Mouse (Mus musculus): ENCODE results near the gene Vac14. TPM values are rescaled to one million over a fixed set of nuclear protein-coding genes. Genes with fewer than 3 reads are reported as not detected.

The Vac14 gene
- polyA plus RNA-seq, 1 experiment from 2014 or later: 28.1 TPM

- no peak overlapping the region for H3K9ac ChIP-seq (replicated peaks; ENCODE audit: low read depth, low read length)
- no peaks in the 10 kb centered on the region for H3K27me3 ChIP-seq (replicated peaks; ENCODE audit: control insufficient read depth, insufficient read depth, low read length)
- ATAC-seq: 0 out of 2 replicates have a peak, but pooled peaks have one; percentile 14
- H3K4me3 ChIP-seq (replicated peaks; ENCODE audit: low read length): no peak overlapping the region
- no peaks in the 10 kb centered on the region for H3K4me1 ChIP-seq (replicated peaks; ENCODE audit: control insufficient read depth, insufficient read depth, low read length)
- WGBS: 80% methylated on average over 5 of the region's 5 CpGs
- H3K36me3 ChIP-seq (ENCODE audit: control insufficient read depth, insufficient read depth): peaks cover 30% of the 10 kb centered on the region
- no peaks in the 10 kb centered on the region for H3K9me3 ChIP-seq (ENCODE audit: control insufficient read depth, low read length)
- H3K27ac ChIP-seq (ENCODE audit: low read length): no peak overlapping the region
- no peak overlapping the region for H3K4me2 ChIP-seq (ENCODE audit: low read length)
Measured at GRCm38 (mm10) chr8:110740629-110741175, 122.3 kb downstream of the Vac14 start.

- 80% methylated on average over 15 of the region's 15 CpGs for WGBS
- H3K9me3 ChIP-seq (ENCODE audit: control insufficient read depth, low read length): no peaks in the 10 kb centered on the region
Measured at GRCm38 (mm10) chr8:110741816-110742451, 123.5 kb downstream of the Vac14 start.

GRCm38 (mm10) chr8:110742452-110742818 lies 124.0 kb downstream of the Vac14 start:
- no peak overlapping the region for H3K27ac ChIP-seq (ENCODE audit: low read length)
- no peak overlapping the region for H3K4me2 ChIP-seq (ENCODE audit: low read length)
- no peaks in the 10 kb centered on the region for H3K27me3 ChIP-seq (replicated peaks; ENCODE audit: control insufficient read depth, insufficient read depth, low read length)
- H3K36me3 ChIP-seq (ENCODE audit: control insufficient read depth, insufficient read depth): peaks cover 21% of the 10 kb centered on the region
- ATAC-seq: no peak
- H3K4me3 ChIP-seq (replicated peaks; ENCODE audit: low read length): no peak overlapping the region
- 92% methylated on average over 5 of the region's 5 CpGs for WGBS
- H3K9ac ChIP-seq (replicated peaks; ENCODE audit: low read depth, low read length): no peak overlapping the region
- no peaks in the 10 kb centered on the region for H3K9me3 ChIP-seq (ENCODE audit: control insufficient read depth, low read length)
- H3K4me1 ChIP-seq (replicated peaks; ENCODE audit: control insufficient read depth, insufficient read depth, low read length): no peaks in the 10 kb centered on the region

More at GRCm38 (mm10) chr8:110741816-110742451, 123.5 kb downstream of the Vac14 start:
- no peaks in the 10 kb centered on the region for H3K4me1 ChIP-seq (replicated peaks; ENCODE audit: control insufficient read depth, insufficient read depth, low read length)
- no peak overlapping the region for H3K9ac ChIP-seq (replicated peaks; ENCODE audit: low read depth, low read length)
- no peak for ATAC-seq
- H3K27me3 ChIP-seq (replicated peaks; ENCODE audit: control insufficient read depth, insufficient read depth, low read length): no peaks in the 10 kb centered on the region
- H3K4me3 ChIP-seq (replicated peaks; ENCODE audit: low read length): no peak overlapping the region
- peaks cover 21% of the 10 kb centered on the region for H3K36me3 ChIP-seq (ENCODE audit: control insufficient read depth, insufficient read depth)
- H3K27ac ChIP-seq (ENCODE audit: low read length): no peak overlapping the region
- H3K4me2 ChIP-seq (ENCODE audit: low read length): no peak overlapping the region

- H3K4me1 ChIP-seq (replicated peaks; ENCODE audit: control insufficient read depth, insufficient read depth, low read length): no peaks in the 10 kb centered on the region
- WGBS: 96% methylated on average over 10 of the region's 10 CpGs
- no peak overlapping the region for H3K4me3 ChIP-seq (replicated peaks; ENCODE audit: low read length)
- H3K9me3 ChIP-seq (ENCODE audit: control insufficient read depth, low read length): no peaks in the 10 kb centered on the region
- no peak overlapping the region for H3K27ac ChIP-seq (ENCODE audit: low read length)
- no peak overlapping the region for H3K9ac ChIP-seq (replicated peaks; ENCODE audit: low read depth, low read length)
- H3K36me3 ChIP-seq (ENCODE audit: control insufficient read depth, insufficient read depth): peaks cover 1% of the 10 kb centered on the region
- H3K27me3 ChIP-seq (replicated peaks; ENCODE audit: control insufficient read depth, insufficient read depth, low read length): no peaks in the 10 kb centered on the region
- H3K4me2 ChIP-seq (ENCODE audit: low read length): no peak overlapping the region
- no peak for ATAC-seq
Measured at GRCm38 (mm10) chr8:110745162-110745561, 126.8 kb downstream of the Vac14 start.

GRCm38 (mm10) chr8:110746661-110747060 lies 128.3 kb downstream of the Vac14 start:
- Histone ChIP-seq H3K9ac (replicated peaks; ENCODE audit: low read depth, low read length) (no peak overlapping the region), H3K27ac (ENCODE audit: low read length) (no peak overlapping the region), H3K4me2 (ENCODE audit: low read length) (no peak overlapping the region), H3K27me3 (replicated peaks; ENCODE audit: control insufficient read depth, insufficient read depth, low read length) (no peaks in the 10 kb centered on the region), H3K4me3 (replicated peaks; ENCODE audit: low read length) (no peak overlapping the region), H3K9me3 (ENCODE audit: control insufficient read depth, low read length) (no peaks in the 10 kb centered on the region), H3K4me1 (replicated peaks; ENCODE audit: control insufficient read depth, insufficient read depth, low read length) (0 out of 2 replicates have a peak, but pooled peaks cover 3% of the 10 kb centered on the region), H3K36me3 (ENCODE audit: control insufficient read depth, insufficient read depth) (no peaks in the 10 kb centered on the region)
- 79% methylated on average over 9 of the region's 9 CpGs for WGBS
- ATAC-seq: no peak

GRCm38 (mm10) chr8:110749500-110750170 lies 131.2 kb downstream of the Vac14 start:
- WGBS: 62% methylated on average over 10 of the region's 10 CpGs
- ATAC-seq: peak; percentile 78
- Histone ChIP-seq H3K4me2 (ENCODE audit: low read length) (no peak overlapping the region), H3K27ac (ENCODE audit: low read length) (no peak overlapping the region), H3K4me3 (replicated peaks; ENCODE audit: low read length) (no peak overlapping the region), H3K27me3 (replicated peaks; ENCODE audit: control insufficient read depth, insufficient read depth, low read length) (no peaks in the 10 kb centered on the region), H3K4me1 (replicated peaks; ENCODE audit: control insufficient read depth, insufficient read depth, low read length) (0 out of 2 replicates have a peak, but pooled peaks cover 3% of the 10 kb centered on the region), H3K9me3 (ENCODE audit: control insufficient read depth, low read length) (no peaks in the 10 kb centered on the region), H3K9ac (replicated peaks; ENCODE audit: low read depth, low read length) (no peak overlapping the region; the same call in 1 of the 2 replicates), H3K36me3 (ENCODE audit: control insufficient read depth, insufficient read depth) (no peaks in the 10 kb centered on the region)

- 0 out of 2 replicates have a peak, but pooled peaks cover 3% of the 10 kb centered on the region for H3K4me1 ChIP-seq (replicated peaks; ENCODE audit: control insufficient read depth, insufficient read depth, low read length)
- no peak overlapping the region for H3K4me2 ChIP-seq (ENCODE audit: low read length)
- H3K9me3 ChIP-seq (ENCODE audit: control insufficient read depth, low read length): no peaks in the 10 kb centered on the region
- no peaks in the 10 kb centered on the region for H3K27me3 ChIP-seq (replicated peaks; ENCODE audit: control insufficient read depth, insufficient read depth, low read length)
- H3K9ac ChIP-seq (replicated peaks; ENCODE audit: low read depth, low read length): no peak overlapping the region; the same call in 1 of the 2 replicates
- H3K27ac ChIP-seq (ENCODE audit: low read length): no peak overlapping the region
- no peaks in the 10 kb centered on the region for H3K36me3 ChIP-seq (ENCODE audit: control insufficient read depth, insufficient read depth)
- WGBS: 42% methylated on average over 13 of the region's 13 CpGs
- ATAC-seq: no peak
- H3K4me3 ChIP-seq (replicated peaks; ENCODE audit: low read length): no peak overlapping the region
Measured at GRCm38 (mm10) chr8:110750269-110750668, 131.9 kb downstream of the Vac14 start.

GRCm38 (mm10) chr8:110751490-110751889 lies 133.1 kb downstream of the Vac14 start:
- WGBS: 83% methylated on average over 5 of the region's 5 CpGs
- Histone ChIP-seq H3K9me3 (ENCODE audit: control insufficient read depth, low read length) (no peaks in the 10 kb centered on the region), H3K36me3 (ENCODE audit: control insufficient read depth, insufficient read depth) (no peaks in the 10 kb centered on the region), H3K9ac (replicated peaks; ENCODE audit: low read depth, low read length) (no peak overlapping the region), H3K4me3 (replicated peaks; ENCODE audit: low read length) (no peak overlapping the region), H3K27me3 (replicated peaks; ENCODE audit: control insufficient read depth, insufficient read depth, low read length) (no peaks in the 10 kb centered on the region), H3K4me2 (ENCODE audit: low read length) (no peak overlapping the region), H3K4me1 (replicated peaks; ENCODE audit: control insufficient read depth, insufficient read depth, low read length) (0 out of 2 replicates have a peak, but pooled peaks cover 3% of the 10 kb centered on the region), H3K27ac (ENCODE audit: low read length) (no peak overlapping the region)
- ATAC-seq: no peak

- H3K4me1 ChIP-seq (replicated peaks; ENCODE audit: control insufficient read depth, insufficient read depth, low read length): 0 out of 2 replicates have a peak, but pooled peaks cover 3% of the 10 kb centered on the region
- ATAC-seq: no peak
- H3K9me3 ChIP-seq (ENCODE audit: control insufficient read depth, low read length): no peaks in the 10 kb centered on the region
- no peaks in the 10 kb centered on the region for H3K36me3 ChIP-seq (ENCODE audit: control insufficient read depth, insufficient read depth)
- H3K9ac ChIP-seq (replicated peaks; ENCODE audit: low read depth, low read length): no peak overlapping the region
- no peak overlapping the region for H3K27ac ChIP-seq (ENCODE audit: low read length)
- no peaks in the 10 kb centered on the region for H3K27me3 ChIP-seq (replicated peaks; ENCODE audit: control insufficient read depth, insufficient read depth, low read length)
- no peak overlapping the region for H3K4me2 ChIP-seq (ENCODE audit: low read length)
- 61% methylated on average over 4 of the region's 4 CpGs for WGBS
- H3K4me3 ChIP-seq (replicated peaks; ENCODE audit: low read length): no peak overlapping the region
Measured at GRCm38 (mm10) chr8:110754713-110755112, 136.3 kb downstream of the Vac14 start.
